Mouse (Mus musculus) skeletal muscle tissue, postnatal 0 days (tissue): ENCODE results near the gene Gm8773. TPM values are rescaled to one million over a fixed set of nuclear protein-coding genes. Genes with fewer than 3 reads are reported as not detected.

Experiments
- polyA plus RNA-seq: library from polyadenylated mRNA; unstranded; fragments of >200 nt; fragmentation: Nextera tagmentation; extraction: Ambion mirVana; gene quantifications from 2 replicates; pipeline ENCODE4 v1.2.1, GENCODE M21; 2015

Gene Gm8773
- polyA plus RNA-seq: 0.37 and 0.41 TPM in 2 replicates

GRCm38 (mm10) chr5:5573749-5574317, at the start of gene Gm8773:
Gene Gm8773, plus strand, starts transcription at chr5:5573799.

GRCm38 (mm10) chr5:5559079-5559740, 14.4 kb upstream of the Gm8773 start, which contains the start of gene Gtpbp10:
Gene Gtpbp10, minus strand, starts transcription at chr5:5559538.

Other genes starting within 250 kb of the Gm8773 start
- gene Cdk14, start 153.5 kb upstream of the Gm8773 start, polyA plus RNA-seq: 10.1 and 10.3 TPM in 2 replicates
- not detected in 2 replicates for gene 1700015F17Rik, start 94.7 kb upstream of the Gm8773 start, polyA plus RNA-seq
- 9.8 and 10.8 TPM in 2 replicates for gene Cldn12, start 58.8 kb upstream of the Gm8773 start, polyA plus RNA-seq
- gene Gtpbp10, start 14.3 kb upstream of the Gm8773 start, polyA plus RNA-seq: 9.7 and 10.8 TPM in 2 replicates
- gene Cfap69, start 90.4 kb downstream of the Gm8773 start, polyA plus RNA-seq: 0.52 and 0.67 TPM in 2 replicates
- 1.5 and 1.8 TPM in 2 replicates for gene Steap2, start 120.8 kb downstream of the Gm8773 start, polyA plus RNA-seq
- gene Steap1, start 175.5 kb downstream of the Gm8773 start, polyA plus RNA-seq: 1.2 and 1.9 TPM in 2 replicates